Mouse (Mus musculus): ENCODE results near the gene Dcst2. TPM values are rescaled to one million over a fixed set of nuclear protein-coding genes. Genes with fewer than 3 reads are reported as not detected.

The Dcst2 gene
- polyA plus RNA-seq, 1 experiment from 2014 or later: 0.23 TPM

DNA sequence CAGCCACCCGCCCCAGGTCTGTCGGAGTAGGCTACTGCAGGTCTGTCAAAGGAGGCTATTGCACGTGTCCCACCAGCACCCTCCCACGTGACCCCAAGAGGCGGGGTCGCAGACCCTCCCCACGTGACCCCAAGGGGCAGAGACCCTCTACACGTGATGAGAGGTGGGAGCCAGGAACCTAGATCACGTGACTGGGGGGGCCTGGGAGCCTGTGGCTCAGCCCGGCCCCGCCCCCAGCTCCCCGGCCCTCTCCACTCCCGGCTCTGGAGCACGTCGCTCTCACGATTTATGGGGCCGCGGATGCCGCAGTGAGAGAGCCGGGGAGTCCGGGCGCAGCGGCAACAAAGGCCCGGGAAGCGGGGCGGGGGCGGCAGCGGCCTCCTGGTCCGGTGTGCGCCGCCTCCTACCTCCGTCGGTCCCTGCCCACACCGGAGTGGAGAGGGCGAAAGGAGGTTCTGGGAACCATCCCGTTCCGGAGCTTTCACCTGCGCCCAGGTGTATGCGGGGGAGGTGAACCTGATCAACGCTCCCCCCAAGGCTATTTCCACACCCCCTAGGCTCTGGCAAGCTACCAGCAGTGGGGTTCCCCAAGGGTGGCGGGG is 41.1 kb upstream of the Dcst2 start:
- Histone ChIP-seq H3K4me2 (peak overlapping the region; percentile 98), H3K9me3 (no peaks in the 10 kb centered on the region), H3K36me3 (no peaks in the 10 kb centered on the region), H3K9ac (peak overlapping the region; percentile 64), H3K27ac (peak overlapping the region; percentile 47; the same call in 1 of the 2 replicates), H3K4me1 (peaks cover 63% of the 10 kb centered on the region), H3K4me3 (peak overlapping the region; percentile 72), H3K27me3 (peaks cover 33% of the 10 kb centered on the region)
- ATAC-seq (ENCODE audit: insufficient number of reproducible peaks, low FRiP score, low TSS enrichment, low read depth): no peak
- WGBS: under 1% methylated on average over 41 of the region's 41 CpGs

DNA sequence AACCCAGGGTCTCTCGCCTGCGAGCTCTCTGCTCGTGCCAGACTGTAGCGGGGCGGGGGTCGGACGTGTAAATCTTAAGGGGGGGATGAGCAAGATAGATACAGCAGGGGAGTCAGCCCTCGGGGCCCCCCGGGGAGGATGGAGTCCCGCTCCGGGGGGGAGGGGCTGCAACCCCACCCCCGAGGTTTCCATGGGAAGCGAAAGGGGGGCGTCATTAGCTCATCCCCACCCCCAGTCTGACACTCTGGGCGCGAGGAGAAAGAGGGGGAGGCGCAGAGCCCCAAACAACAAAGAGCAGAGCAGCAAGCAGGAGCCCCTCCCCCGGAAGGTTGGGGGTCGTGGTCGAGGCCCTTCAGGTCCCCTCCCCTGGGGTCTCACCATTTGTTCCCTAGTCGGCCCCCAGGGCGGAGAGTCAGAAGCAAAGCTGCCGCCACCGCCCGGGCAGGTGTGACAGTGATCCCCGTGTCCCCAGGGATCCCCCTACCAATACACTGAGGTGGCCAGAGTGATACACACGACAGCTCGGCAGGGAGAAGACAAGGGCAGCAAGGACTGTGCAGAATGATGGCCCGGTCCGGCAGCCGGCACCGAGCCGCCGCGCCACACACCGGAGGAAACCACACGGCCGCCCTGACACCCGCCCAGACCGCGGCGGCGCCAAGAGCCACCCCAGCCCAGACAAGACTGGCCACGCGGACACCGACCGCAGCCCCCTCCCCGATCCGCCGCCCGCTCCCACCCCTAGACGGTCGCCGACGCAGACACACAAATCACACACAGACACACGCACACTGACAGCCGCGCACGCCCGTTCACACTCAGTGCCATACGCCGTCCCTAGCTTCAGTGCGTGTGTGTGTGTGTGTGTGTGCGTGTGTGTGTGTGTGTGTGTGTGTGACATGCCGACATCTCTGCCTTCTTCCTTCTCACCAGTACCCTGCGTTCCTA is 40.3 kb upstream of the Dcst2 start:
- Histone ChIP-seq H3K4me3 (peak overlapping the region; percentile 72), H3K27me3 (peaks cover 33% of the 10 kb centered on the region), H3K27ac (peak overlapping the region; percentile 59), H3K36me3 (no peaks in the 10 kb centered on the region), H3K4me2 (peak overlapping the region; percentile 98), H3K4me1 (peaks cover 55% of the 10 kb centered on the region), H3K9ac (peak overlapping the region; percentile 64), H3K9me3 (no peaks in the 10 kb centered on the region)
- ATAC-seq (ENCODE audit: insufficient number of reproducible peaks, low FRiP score, low TSS enrichment, low read depth): no peak
- WGBS: under 1% methylated on average over 59 of the region's 66 CpGs

DNA sequence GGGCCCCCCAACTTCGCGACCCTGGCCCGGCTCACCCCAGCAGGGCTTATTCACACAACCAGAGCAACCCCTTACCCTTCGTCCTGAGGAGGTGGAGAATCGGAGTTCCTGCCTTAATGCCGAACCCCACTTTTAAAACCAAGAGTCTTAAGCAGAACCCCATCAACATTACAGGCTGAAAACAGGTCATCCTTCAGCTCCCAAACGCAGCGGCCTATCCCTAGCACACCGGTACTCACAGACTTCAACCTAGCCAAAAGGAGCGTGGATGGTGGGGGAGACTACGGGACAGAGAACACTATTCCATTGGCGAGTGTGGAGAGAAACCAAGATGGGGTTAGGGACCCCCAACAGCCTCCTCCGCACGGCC is 39.7 kb upstream of the Dcst2 start:
- Histone ChIP-seq H3K27me3 (peaks cover 33% of the 10 kb centered on the region), H3K36me3 (no peaks in the 10 kb centered on the region), H3K4me3 (peak overlapping the region; percentile 72), H3K27ac (peak overlapping the region; percentile 59), H3K4me2 (peak overlapping the region; percentile 98), H3K9me3 (no peaks in the 10 kb centered on the region), H3K9ac (peak overlapping the region; percentile 64), H3K4me1 (peaks cover 49% of the 10 kb centered on the region)
- no peak for ATAC-seq (ENCODE audit: insufficient number of reproducible peaks, low FRiP score, low TSS enrichment, low read depth)
- 1% methylated on average over 14 of the region's 14 CpGs for WGBS

DNA sequence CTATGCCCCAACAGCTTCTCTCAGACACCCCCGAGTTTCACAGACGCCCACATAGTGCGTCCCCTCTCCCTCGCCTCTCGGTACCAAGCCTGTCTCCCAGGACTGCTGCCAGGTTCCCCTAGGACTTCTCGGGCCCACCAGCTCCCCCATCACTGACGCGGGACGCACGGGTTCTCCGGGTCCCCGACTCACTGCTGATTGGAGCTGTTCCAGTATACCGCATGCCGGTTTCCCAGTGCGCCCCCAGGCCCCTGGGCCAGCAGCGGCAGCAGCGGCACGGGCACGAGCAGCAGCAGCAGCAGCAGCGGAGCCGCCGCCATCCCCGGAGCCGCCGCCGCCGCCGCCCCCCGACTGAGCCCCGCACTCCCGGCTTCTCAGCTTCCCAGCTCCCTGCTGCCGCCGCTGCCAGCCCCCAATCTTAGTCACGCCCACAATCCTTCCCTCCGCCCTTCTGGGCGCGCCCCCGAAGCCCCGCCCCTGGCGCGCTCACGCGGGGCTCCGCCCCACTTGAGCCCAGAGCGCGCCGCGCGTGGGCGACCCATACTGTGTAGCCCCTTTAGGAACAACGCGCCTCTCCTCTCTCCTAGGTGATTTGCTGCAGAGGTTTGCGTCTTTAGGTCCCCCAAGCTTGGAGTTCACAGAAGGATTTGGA is 39.1 kb upstream of the Dcst2 start, which contains the start of gene Efna3:
Gene Efna3 (minus strand): TSS at position 452 of the 652 bp plus-strand sequence.
- H3K4me3 ChIP-seq: peak within 1 kb of the TSS; percentile 72
- peak within 1 kb of the TSS; percentile 64 for H3K9ac ChIP-seq
- ATAC-seq (ENCODE audit: insufficient number of reproducible peaks, low FRiP score, low TSS enrichment, low read depth): peak; percentile 64; the same call in 1 of the 2 replicates
- WGBS: 1% methylated on average over 52 of the region's 53 CpGs
- H3K27me3 ChIP-seq: peaks cover 32% of the 10 kb centered on the region
- no peaks in the 10 kb centered on the region for H3K36me3 ChIP-seq
- H3K9me3 ChIP-seq: no peaks in the 10 kb centered on the region
- peak within 1 kb of the TSS; percentile 59 for H3K27ac ChIP-seq
- peak within 1 kb of the TSS; percentile 98 for H3K4me2 ChIP-seq
- H3K4me1 ChIP-seq: peaks cover 45% of the 10 kb centered on the region

DNA sequence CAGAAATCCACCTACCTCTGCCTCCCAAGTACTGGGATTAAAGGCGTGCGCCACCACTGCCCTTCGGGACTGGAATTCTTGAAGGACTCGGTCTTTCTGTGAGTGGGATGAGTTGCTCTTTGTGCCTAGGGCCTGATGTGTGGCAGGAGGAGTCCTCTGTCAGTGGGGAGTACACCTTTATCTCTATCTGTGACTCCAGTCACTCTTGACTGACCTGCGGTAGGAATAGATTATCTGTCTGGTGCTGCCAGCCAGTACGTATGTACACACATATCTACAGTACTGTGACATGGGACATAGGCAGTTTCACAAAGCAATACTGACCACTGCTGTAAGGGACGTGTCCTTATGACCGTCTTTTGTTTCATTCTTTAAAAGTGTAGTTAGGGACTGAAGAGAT is 35.9 kb upstream of the Dcst2 start:
- H3K4me3 ChIP-seq: no peak overlapping the region
- no peaks in the 10 kb centered on the region for H3K36me3 ChIP-seq
- 93% methylated on average over 8 of the region's 8 CpGs for WGBS
- H3K4me1 ChIP-seq: peaks cover 25% of the 10 kb centered on the region
- ATAC-seq (ENCODE audit: insufficient number of reproducible peaks, low FRiP score, low TSS enrichment, low read depth): no peak
- peaks cover 6% of the 10 kb centered on the region for H3K27me3 ChIP-seq
- H3K9ac ChIP-seq: no peak overlapping the region
- H3K27ac ChIP-seq: no peak overlapping the region
- no peaks in the 10 kb centered on the region for H3K9me3 ChIP-seq
- no peak overlapping the region for H3K4me2 ChIP-seq

DNA sequence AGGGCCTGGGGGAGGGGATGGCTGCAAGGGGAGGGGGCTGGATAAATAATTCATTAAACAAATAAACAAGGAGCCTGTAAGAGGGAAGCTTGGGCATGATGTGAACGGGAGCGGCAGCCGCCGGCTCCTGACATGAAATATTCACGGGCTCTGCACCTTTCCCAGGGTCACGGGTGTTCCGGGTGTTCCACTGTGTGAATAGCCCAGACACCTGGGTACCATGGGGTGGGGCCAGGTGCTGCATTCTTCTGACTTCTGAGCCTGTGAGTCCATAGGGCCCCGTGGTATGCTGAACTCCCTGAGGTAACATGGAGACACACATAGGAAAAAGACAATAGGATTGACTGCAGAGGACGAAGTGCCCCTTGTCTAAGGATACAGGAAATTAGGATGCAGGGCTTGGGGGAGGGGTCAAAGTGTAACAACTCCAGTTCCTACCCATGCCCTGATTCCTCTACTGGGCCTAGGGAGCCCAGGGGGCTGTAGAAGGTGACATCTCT is 34.4 kb upstream of the Dcst2 start:
- Histone ChIP-seq H3K4me3 (no peak overlapping the region), H3K4me2 (no peak overlapping the region), H3K27me3 (no peaks in the 10 kb centered on the region), H3K4me1 (peaks cover 23% of the 10 kb centered on the region), H3K9me3 (no peaks in the 10 kb centered on the region), H3K9ac (no peak overlapping the region), H3K36me3 (no peaks in the 10 kb centered on the region), H3K27ac (no peak overlapping the region)
- ATAC-seq (ENCODE audit: insufficient number of reproducible peaks, low FRiP score, low TSS enrichment, low read depth): no peak
- 28% methylated on average over 9 of the region's 9 CpGs for WGBS

DNA sequence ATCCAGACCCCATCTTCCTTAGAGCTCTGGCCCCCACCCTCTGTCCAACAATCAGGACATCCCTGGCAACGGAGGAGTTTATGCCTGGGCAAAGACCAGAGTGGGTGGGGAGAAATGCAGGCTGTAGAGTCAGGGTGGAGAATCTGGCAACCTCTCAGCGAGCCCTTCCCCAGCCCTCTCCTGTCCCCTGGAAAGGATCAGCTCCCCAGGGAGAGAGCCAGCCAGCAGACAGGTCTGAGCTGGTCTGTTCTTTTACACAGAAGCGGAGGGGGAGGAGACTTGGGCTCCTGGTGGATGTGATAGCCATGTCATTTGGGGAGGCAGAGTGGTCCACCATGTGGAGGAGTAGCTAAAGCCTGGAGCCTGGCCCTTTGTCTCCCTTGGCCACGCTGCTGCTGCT is 33.2 kb upstream of the Dcst2 start:
- no peaks in the 10 kb centered on the region for H3K27me3 ChIP-seq
- H3K4me3 ChIP-seq: no peak overlapping the region
- ATAC-seq (ENCODE audit: insufficient number of reproducible peaks, low FRiP score, low TSS enrichment, low read depth): no peak
- peaks cover 7% of the 10 kb centered on the region for H3K36me3 ChIP-seq
- H3K4me2 ChIP-seq: no peak overlapping the region
- H3K27ac ChIP-seq: peak overlapping the region; percentile 27; the same call in 1 of the 2 replicates
- no peak overlapping the region for H3K9ac ChIP-seq
- 25% methylated on average over 4 of the region's 4 CpGs for WGBS
- no peaks in the 10 kb centered on the region for H3K9me3 ChIP-seq
- peaks cover 28% of the 10 kb centered on the region for H3K4me1 ChIP-seq

DNA sequence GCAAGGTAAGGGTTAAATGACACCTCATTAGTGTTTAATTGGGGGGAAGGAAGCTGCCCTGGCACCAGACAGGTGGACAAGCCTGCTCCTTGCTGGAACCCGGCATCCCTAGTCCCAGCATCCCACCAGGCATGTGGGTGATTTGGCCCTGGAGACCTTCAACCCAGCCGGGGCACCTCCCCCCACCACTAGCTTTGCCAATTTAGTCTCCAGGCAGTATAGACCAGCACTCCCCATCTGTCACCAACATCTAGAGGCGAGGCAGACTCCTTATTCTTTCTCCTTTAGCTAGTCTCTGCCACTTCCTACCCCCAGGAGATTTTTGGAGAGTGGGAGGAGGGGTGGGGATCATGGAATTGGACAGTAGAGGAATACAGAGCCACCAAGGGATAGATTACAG is 31.4 kb upstream of the Dcst2 start:
- H3K4me3 ChIP-seq: no peak overlapping the region
- H3K9ac ChIP-seq: no peak overlapping the region
- H3K36me3 ChIP-seq: peaks cover 25% of the 10 kb centered on the region
- no peaks in the 10 kb centered on the region for H3K9me3 ChIP-seq
- H3K4me2 ChIP-seq: no peak overlapping the region
- WGBS: 48% methylated on average over 3 of the region's 3 CpGs
- no peaks in the 10 kb centered on the region for H3K27me3 ChIP-seq
- peaks cover 36% of the 10 kb centered on the region for H3K4me1 ChIP-seq
- H3K27ac ChIP-seq: no peak overlapping the region
- no peak for ATAC-seq (ENCODE audit: insufficient number of reproducible peaks, low FRiP score, low TSS enrichment, low read depth)

DNA sequence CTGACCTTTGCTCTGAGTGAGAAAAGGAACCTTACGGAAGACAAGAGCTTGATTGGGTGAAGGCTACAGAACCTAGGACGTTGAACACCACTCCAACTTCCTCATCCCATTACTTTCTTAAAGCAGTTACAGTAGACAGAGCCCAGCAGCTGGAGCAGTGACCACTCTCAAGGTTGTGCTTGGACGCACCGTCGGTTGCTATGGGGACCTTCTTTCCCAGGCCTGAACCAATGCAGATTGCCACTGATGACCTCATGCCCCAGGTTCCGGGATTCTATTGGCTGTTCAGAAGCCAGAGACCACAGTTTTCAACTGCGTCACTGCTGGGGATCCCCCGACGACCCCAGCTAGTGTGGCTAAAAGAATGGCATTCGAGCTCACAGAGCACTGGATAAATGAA is 30.8 kb upstream of the Dcst2 start:
- Histone ChIP-seq H3K9ac (no peak overlapping the region), H3K4me3 (no peak overlapping the region), H3K36me3 (peaks cover 25% of the 10 kb centered on the region), H3K27ac (0 out of 2 replicates have a peak overlapping the region, but pooled peaks have one; percentile 57), H3K27me3 (no peaks in the 10 kb centered on the region), H3K4me1 (peaks cover 42% of the 10 kb centered on the region), H3K4me2 (no peak overlapping the region), H3K9me3 (no peaks in the 10 kb centered on the region)
- 35% methylated on average over 10 of the region's 10 CpGs for WGBS
- no peak for ATAC-seq (ENCODE audit: insufficient number of reproducible peaks, low FRiP score, low TSS enrichment, low read depth)

DNA sequence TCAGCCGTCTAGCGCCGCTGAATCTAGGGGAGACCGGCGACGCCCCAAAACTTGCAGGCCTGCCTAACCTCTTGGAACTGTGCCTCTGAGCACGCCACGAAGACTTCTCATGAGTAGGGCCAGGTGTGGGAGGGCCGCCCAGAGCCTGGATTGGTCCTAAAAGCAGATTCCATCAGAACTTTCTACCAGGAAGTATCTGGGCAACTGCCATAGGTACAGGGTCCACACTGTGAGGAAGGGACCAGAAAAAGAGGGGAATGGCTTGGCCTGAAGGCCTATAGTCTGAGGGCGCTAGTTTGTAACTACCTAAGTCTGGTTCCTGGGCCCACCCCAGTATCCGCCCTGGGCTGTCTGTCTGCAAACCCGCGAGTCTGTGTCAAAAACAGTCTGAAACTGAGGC is 30.2 kb upstream of the Dcst2 start:
- Histone ChIP-seq H3K9me3 (no peaks in the 10 kb centered on the region), H3K4me1 (peaks cover 48% of the 10 kb centered on the region), H3K4me2 (no peak overlapping the region), H3K36me3 (peaks cover 25% of the 10 kb centered on the region), H3K27ac (peak overlapping the region; percentile 57), H3K27me3 (no peaks in the 10 kb centered on the region), H3K4me3 (no peak overlapping the region), H3K9ac (no peak overlapping the region)
- WGBS: 46% methylated on average over 13 of the region's 13 CpGs
- ATAC-seq (ENCODE audit: insufficient number of reproducible peaks, low FRiP score, low TSS enrichment, low read depth): no peak

DNA sequence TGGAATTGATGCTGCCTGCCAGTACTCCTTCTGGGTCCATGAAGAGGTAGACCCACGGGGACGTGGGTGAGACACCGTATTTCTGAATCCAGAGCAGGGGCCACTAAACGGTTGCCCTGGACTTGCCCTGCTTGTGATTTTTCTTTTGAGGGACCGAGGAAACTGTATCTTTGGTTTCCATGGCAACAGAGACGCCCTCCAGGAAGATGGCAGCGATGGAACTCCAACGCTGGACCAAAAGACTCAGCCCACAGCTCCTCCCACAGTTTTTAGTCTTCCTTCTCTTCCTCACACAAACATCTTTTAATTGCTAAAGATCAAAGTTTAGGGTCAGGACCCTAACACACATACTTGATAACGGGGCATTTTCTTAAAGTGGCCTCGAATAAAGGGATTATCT is 29.8 kb upstream of the Dcst2 start:
- H3K27ac ChIP-seq: peak overlapping the region; percentile 57
- no peaks in the 10 kb centered on the region for H3K27me3 ChIP-seq
- ATAC-seq (ENCODE audit: insufficient number of reproducible peaks, low FRiP score, low TSS enrichment, low read depth): no peak
- peaks cover 25% of the 10 kb centered on the region for H3K36me3 ChIP-seq
- 44% methylated on average over 10 of the region's 10 CpGs for whole genome bisulfite sequencing
- H3K4me3 ChIP-seq: no peak overlapping the region
- peaks cover 52% of the 10 kb centered on the region for H3K4me1 ChIP-seq
- H3K9ac ChIP-seq: no peak overlapping the region
- no peak overlapping the region for H3K4me2 ChIP-seq
- no peaks in the 10 kb centered on the region for H3K9me3 ChIP-seq
